Mouse (Mus musculus) embryonic facial prominence, embryonic 10.5 days (tissue): ENCODE measurements around the gene Narf. TPM values are rescaled to one million over a fixed set of nuclear protein-coding genes. Genes with fewer than 3 reads are reported as not detected.

Experiments used
- DNase-seq: peaks from one replicate; pipeline ENCODE4 v3.0.0-alpha.2; 2017; ENCODE audit warnings: low spot score
- H3K27ac ChIP-seq: fragments of 300-500 bp; sonication (generic); replicated peaks from 2 replicates; pipeline ENCODE4 v1.5.1; 2016; ENCODE audit warnings: mild to moderate bottlenecking
- H3K27me3 ChIP-seq: fragments of 300-500 bp; sonication (generic); replicated peaks from 2 replicates; pipeline ENCODE4 v1.6.1; 2016; ENCODE audit warnings: low read depth, mild to moderate bottlenecking; ENCODE audit not compliant: poor library complexity, severe bottlenecking
- H3K36me3 ChIP-seq: fragments of 300-500 bp; sonication (generic); replicated peaks from 2 replicates; pipeline ENCODE4 v1.6.1; 2016; ENCODE audit warnings: mild to moderate bottlenecking, moderate library complexity
- H3K4me1 ChIP-seq: fragments of 300-500 bp; sonication (generic); 2 replicates; pipeline ENCODE4 v1.6.1; 2016
- H3K4me3 ChIP-seq: fragments of 300-500 bp; sonication (generic); 2 replicates; pipeline ENCODE4 v1.5.1; 2016; ENCODE audit warnings: mild to moderate bottlenecking, moderate library complexity
- H3K9me3 ChIP-seq: fragments of 300-500 bp; sonication (generic); 2 replicates; pipeline ENCODE4 v1.6.1; 2016; ENCODE audit warnings: mild to moderate bottlenecking
- WGBS: fragments of 180-500 bp; shearing (Covaris S2); methylation state at CpG from one replicate; pipeline ENCODE4 v1.1.7; 2016; 5-methylcytosine and 5-hydroxymethylcytosine counted together
- polyA plus RNA-seq: library from polyadenylated mRNA; unstranded; fragments of >200 nt; fragmentation: Nextera tagmentation; extraction: Ambion mirVana; gene quantifications from 2 replicates; pipeline ENCODE4 v1.2.1, GENCODE M21; 2016

Gene Narf
- 55.6 and 56.8 TPM in 2 replicates for polyA plus RNA-seq

- Histone ChIP-seq H3K27me3 (no peaks in the 10 kb centered on the region), H3K4me1 (peaks cover 23% of the 10 kb centered on the region), H3K4me3 (peak within 1 kb of the TSS; percentile 78), H3K9me3 (no peaks in the 10 kb centered on the region), H3K36me3 (peaks cover 29% of the 10 kb centered on the region), H3K27ac (peak within 1 kb of the TSS; percentile 96)
- peak; percentile 98 for DNase-seq
- under 1% methylated on average over 50 of the region's 50 CpGs for WGBS
Measured at GRCm38 (mm10) chr11:121236564-121237344, at the start of gene Narf. TSS of gene Narf (plus strand) at chr11:121237253.

- H3K27me3 ChIP-seq, result no peaks in the 10 kb centered on the region
- H3K36me3 ChIP-seq, result peaks cover 4% of the 10 kb centered on the region; the same call in 1 of the 2 replicates
- 87% methylated on average over 3 of the region's 3 CpGs for WGBS
Measured at GRCm38 (mm10) chr11:121189681-121190080, 47.4 kb upstream of the Narf start.

GRCm38 (mm10) chr11:121192742-121193141 is 44.3 kb upstream of the Narf start:
- no peaks in the 10 kb centered on the region for H3K27me3 ChIP-seq
- H3K4me1 ChIP-seq, result no peaks in the 10 kb centered on the region
- peaks cover 8% of the 10 kb centered on the region; the same call in 1 of the 2 replicates for H3K36me3 ChIP-seq
- H3K9me3 ChIP-seq, result no peaks in the 10 kb centered on the region
- WGBS, result 75% methylated on average over 2 of the region's 2 CpGs
- no peak for DNase-seq
- H3K4me3 ChIP-seq, result no peak overlapping the region
- H3K27ac ChIP-seq, result no peak overlapping the region

More at GRCm38 (mm10) chr11:121189681-121190080, 47.4 kb upstream of the Narf start:
- H3K27ac ChIP-seq, result no peak overlapping the region
- DNase-seq, result no peak
- H3K4me3 ChIP-seq, result no peak overlapping the region
- no peaks in the 10 kb centered on the region for H3K9me3 ChIP-seq
- H3K4me1 ChIP-seq, result no peaks in the 10 kb centered on the region

GRCm38 (mm10) chr11:121193415-121193814 is 43.6 kb upstream of the Narf start:
- no peak overlapping the region for H3K4me3 ChIP-seq
- no peaks in the 10 kb centered on the region for H3K4me1 ChIP-seq
- DNase-seq, result no peak
- WGBS, result 79% methylated on average over 3 of the region's 3 CpGs
- no peak overlapping the region for H3K27ac ChIP-seq
- H3K9me3 ChIP-seq, result no peaks in the 10 kb centered on the region
- H3K27me3 ChIP-seq, result no peaks in the 10 kb centered on the region
- H3K36me3 ChIP-seq, result peaks cover 8% of the 10 kb centered on the region; the same call in 1 of the 2 replicates

- no peaks in the 10 kb centered on the region for H3K9me3 ChIP-seq
- 58% methylated on average over 2 of the region's 2 CpGs for WGBS
- peaks cover 4% of the 10 kb centered on the region for H3K4me1 ChIP-seq
- H3K27ac ChIP-seq, result no peak overlapping the region
- no peak overlapping the region for H3K4me3 ChIP-seq
- H3K36me3 ChIP-seq, result 0 out of 2 replicates have a peak, but pooled peaks cover 10% of the 10 kb centered on the region
- DNase-seq, result no peak
- H3K27me3 ChIP-seq, result no peaks in the 10 kb centered on the region
Measured at GRCm38 (mm10) chr11:121198622-121199021, 38.4 kb upstream of the Narf start.

GRCm38 (mm10) chr11:121199851-121200250 is 37.2 kb upstream of the Narf start:
- H3K27ac ChIP-seq, result no peak overlapping the region
- WGBS, result 80% methylated on average over 4 of the region's 4 CpGs
- H3K9me3 ChIP-seq, result no peaks in the 10 kb centered on the region
- DNase-seq, result no peak
- no peak overlapping the region for H3K4me3 ChIP-seq
- peaks cover 11% of the 10 kb centered on the region for H3K4me1 ChIP-seq
- no peaks in the 10 kb centered on the region for H3K27me3 ChIP-seq
- H3K36me3 ChIP-seq, result 0 out of 2 replicates have a peak, but pooled peaks cover 10% of the 10 kb centered on the region

- Histone ChIP-seq H3K4me3 (no peak overlapping the region), H3K27ac (no peak overlapping the region), H3K9me3 (no peaks in the 10 kb centered on the region), H3K4me1 (peaks cover 17% of the 10 kb centered on the region), H3K36me3 (0 out of 2 replicates have a peak, but pooled peaks cover 9% of the 10 kb centered on the region), H3K27me3 (no peaks in the 10 kb centered on the region)
- DNase-seq, result no peak
- WGBS, result 94% methylated on average over 6 of the region's 6 CpGs
Measured at GRCm38 (mm10) chr11:121200781-121201180, 36.3 kb upstream of the Narf start.

- Histone ChIP-seq H3K27ac (no peak overlapping the region), H3K36me3 (0 out of 2 replicates have a peak, but pooled peaks cover 3% of the 10 kb centered on the region), H3K9me3 (no peaks in the 10 kb centered on the region), H3K4me3 (no peak overlapping the region), H3K4me1 (peaks cover 17% of the 10 kb centered on the region), H3K27me3 (no peaks in the 10 kb centered on the region)
- 74% methylated on average over 11 of the region's 11 CpGs for WGBS
- peak; percentile 34 for DNase-seq
Measured at GRCm38 (mm10) chr11:121201436-121202198, 35.4 kb upstream of the Narf start.

GRCm38 (mm10) chr11:121203859-121204160 is 33.2 kb upstream of the Narf start:
- Histone ChIP-seq H3K27ac (peak overlapping the region; percentile 95), H3K36me3 (peaks cover 17% of the 10 kb centered on the region), H3K27me3 (no peaks in the 10 kb centered on the region), H3K9me3 (no peaks in the 10 kb centered on the region), H3K4me3 (peak overlapping the region; percentile 81), H3K4me1 (peaks cover 17% of the 10 kb centered on the region)
- DNase-seq, result no peak
- 0% methylated on average over 5 of the region's 5 CpGs for WGBS

GRCm38 (mm10) chr11:121204161-121205006 is 32.7 kb upstream of the Narf start, which contains the start of the genes Hexdc and Ogfod3:
TSS of gene Hexdc (plus strand) at chr11:121204433.
TSS of gene Ogfod3 (minus strand) at chr11:121204711.
- peak within 1 kb of the TSS; percentile 95 for H3K27ac ChIP-seq
- no peaks in the 10 kb centered on the region for H3K9me3 ChIP-seq
- peak within 1 kb of the TSS; percentile 81 for H3K4me3 ChIP-seq
- no peaks in the 10 kb centered on the region for H3K27me3 ChIP-seq
- peaks cover 22% of the 10 kb centered on the region for H3K36me3 ChIP-seq
- DNase-seq, result peak; percentile 98
- WGBS, result under 1% methylated on average over 70 of the region's 70 CpGs
- H3K4me1 ChIP-seq, result peaks cover 17% of the 10 kb centered on the region

- Histone ChIP-seq H3K4me3 (no peak overlapping the region), H3K27me3 (no peaks in the 10 kb centered on the region), H3K4me1 (no peaks in the 10 kb centered on the region), H3K36me3 (peaks cover 71% of the 10 kb centered on the region), H3K27ac (no peak overlapping the region), H3K9me3 (no peaks in the 10 kb centered on the region)
- DNase-seq, result no peak
- WGBS, result 91% methylated on average over 3 of the region's 3 CpGs
Measured at GRCm38 (mm10) chr11:121216831-121217230, 20.2 kb upstream of the Narf start.

GRCm38 (mm10) chr11:121219776-121220175 is 17.3 kb upstream of the Narf start:
- Histone ChIP-seq H3K36me3 (peaks cover 87% of the 10 kb centered on the region), H3K4me3 (no peak overlapping the region), H3K27ac (no peak overlapping the region), H3K27me3 (no peaks in the 10 kb centered on the region), H3K4me1 (no peaks in the 10 kb centered on the region), H3K9me3 (no peaks in the 10 kb centered on the region)
- WGBS, result 93% methylated on average over 11 of the region's 11 CpGs
- DNase-seq, result no peak
